In genomic region chr2:154425522-154425921, GRCm38 (mm10) we compare ENCODE assay signal across 14 mouse cellular contexts. TPM values are rescaled to one million over a fixed set of nuclear protein-coding genes. Genes with fewer than 3 reads are reported as not detected.
DNase-seq lines count a peak whose midpoint lies in the region; ATAC-seq and TF ChIP-seq lines count a peak whose summit lies in the region.
"Had no signal": no experiment of that assay in that cellular context is flagged by ENCODE, and none has a peak within 500 bp of the region (broad histone marks: within the 10 kb centered on the region; RNA-seq: fewer than 3 reads in every experiment).

No protein-coding gene starts in this region.

- no peaks in the 10 kb centered on the region for H3K9me3 ChIP-seq in liver, postnatal 0 days (ENCODE audit: low read length)
- H3K9me3 ChIP-seq in forebrain, embryonic 14.5 days (replicated peaks; ENCODE audit: control insufficient read depth, low read length) = no peaks in the 10 kb centered on the region
- H3K9me3 ChIP-seq in midbrain, embryonic 14.5 days (ENCODE audit: control insufficient read depth, low read length) = no peaks in the 10 kb centered on the region
- H3K9me3 ChIP-seq in kidney, embryonic 15.5 days (replicated peaks) = peaks cover 3% of the 10 kb centered on the region; the same call in 1 of the 2 replicates
- H3K9me3 ChIP-seq: liver, embryonic 13.5 days had no signal

- in situ Hi-C loops in Patski (cut with MboI; ENCODE audit: low pct_unique_long_range_greater_than_20kb) = no loop called here

- TF ChIP-seq CTCF in liver, postnatal 0 days (IDR thresholded peaks at IDR 0.05; ENCODE audit: low read depth) = peak; percentile 38
- TF ChIP-seq CTCF in Patski (IDR thresholded peaks at IDR 0.05) = peak; percentile 41

- POLR2A ChIA-PET in Patski (lab: Charles Lee) = no interaction called here

- no peak overlapping the region for H3K4me2 ChIP-seq in liver, postnatal 0 days (ENCODE audit: low read depth, low read length)
- H3K4me2 ChIP-seq in forebrain, embryonic 14.5 days (ENCODE audit: low read length) = no peak overlapping the region
- H3K4me2 ChIP-seq in midbrain, embryonic 14.5 days (ENCODE audit: low read length) = no peak overlapping the region
- H3K4me2 ChIP-seq in kidney, embryonic 15.5 days = no peak overlapping the region

- DNase-seq in liver, postnatal 0 days = no peak
- DNase-seq in liver (no peak), Patski (ENCODE audit: low read depth, low spot score) (no peak)
- no peak for DNase-seq in forebrain, embryonic 14.5 days (ENCODE audit: low spot score)
- no peak for DNase-seq in midbrain, embryonic 14.5 days
- no peak for DNase-seq in yolk sac, embryonic 10.5 days (ENCODE audit: low spot score)
- DNase-seq: gastrocnemius, postnatal 36 days; heart, postnatal 14 days; kidney, postnatal 14 days; liver, embryonic 13.5 days; spleen, adult 18-20 months; thymus, adult 18-20 months had no signal

- H3K9ac ChIP-seq in liver, postnatal 0 days (replicated peaks) = no peak overlapping the region
- H3K9ac ChIP-seq in forebrain, embryonic 14.5 days (ENCODE audit: low read length) = no peak overlapping the region
- no peak overlapping the region for H3K9ac ChIP-seq in midbrain, embryonic 14.5 days (replicated peaks; ENCODE audit: low read length)
- H3K9ac ChIP-seq in kidney, embryonic 15.5 days = no peak overlapping the region
- H3K9ac ChIP-seq: liver, embryonic 13.5 days had no signal

- no peak overlapping the region for H3K27ac ChIP-seq in liver, postnatal 0 days (ENCODE audit: low read depth)
- H3K27ac ChIP-seq in forebrain, embryonic 14.5 days (ENCODE audit: low read depth, low read length) = peak overlapping the region; percentile 97; the same call in 1 of the 2 replicates
- peak overlapping the region; percentile 96 for H3K27ac ChIP-seq in midbrain, embryonic 14.5 days (replicated peaks; ENCODE audit: low read depth, low read length)
- no peak overlapping the region for H3K27ac ChIP-seq in kidney, embryonic 15.5 days
- H3K27ac ChIP-seq: liver, embryonic 13.5 days had no signal

- 80% methylated on average over 3 of the region's 3 CpGs for WGBS in liver, postnatal 0 days (ENCODE audit: insufficient replicate concordance)
- WGBS in forebrain, embryonic 14.5 days = 87% methylated on average over 3 of the region's 3 CpGs
- WGBS in midbrain, embryonic 14.5 days = 86% methylated on average over 3 of the region's 3 CpGs
- 89% methylated on average over 3 of the region's 3 CpGs for WGBS in kidney, embryonic 15.5 days

- H3K4me3 ChIP-seq in liver, postnatal 0 days (ENCODE audit: low read depth, low read length) = no peak overlapping the region
- no peak overlapping the region for H3K4me3 ChIP-seq in forebrain, embryonic 14.5 days (ENCODE audit: low read depth, low read length)
- H3K4me3 ChIP-seq in midbrain, embryonic 14.5 days (replicated peaks; ENCODE audit: low read depth, low read length) = no peak overlapping the region
- H3K4me3 ChIP-seq in kidney, embryonic 15.5 days (replicated peaks) = no peak overlapping the region
- H3K4me3 ChIP-seq: erythroblast, embryonic 14.5 days had no signal

- TF ChIP-seq EP300 in liver, postnatal 0 days (IDR thresholded peaks at IDR 0.05; ENCODE audit: low read depth) = no peak

- CTCF ChIA-PET in Patski (lab: Charles Lee) = interaction anchor here (0.7 to 1.6 kb wide), 6 partner anchors 9 to 161 kb away, joined by 3 to 7 read pairs (median 4); no protein-coding TSS in a partner anchor

- H3K27me3 ChIP-seq in liver, postnatal 0 days (ENCODE audit: insufficient read depth, low read length) = 0 out of 2 replicates have a peak, but pooled peaks cover 3% of the 10 kb centered on the region
- no peaks in the 10 kb centered on the region for H3K27me3 ChIP-seq in Patski
- H3K27me3 ChIP-seq in forebrain, embryonic 14.5 days (replicated peaks; ENCODE audit: control insufficient read depth, insufficient read depth, low read length) = no peaks in the 10 kb centered on the region
- no peaks in the 10 kb centered on the region for H3K27me3 ChIP-seq in midbrain, embryonic 14.5 days (ENCODE audit: control insufficient read depth, insufficient read depth, low read length)
- no peaks in the 10 kb centered on the region for H3K27me3 ChIP-seq in kidney, embryonic 15.5 days

- H3K36me3 ChIP-seq in liver, postnatal 0 days (replicated peaks; ENCODE audit: insufficient read depth, low read length) = no peaks in the 10 kb centered on the region
- H3K36me3 ChIP-seq in forebrain, embryonic 14.5 days (ENCODE audit: control insufficient read depth, insufficient read depth, low read length) = no peaks in the 10 kb centered on the region
- no peaks in the 10 kb centered on the region for H3K36me3 ChIP-seq in midbrain, embryonic 14.5 days (ENCODE audit: control insufficient read depth, insufficient read depth, low read length)
- no peaks in the 10 kb centered on the region for H3K36me3 ChIP-seq in kidney, embryonic 15.5 days
- H3K36me3 ChIP-seq: liver, embryonic 13.5 days had no signal

- ATAC-seq in liver, postnatal 0 days = no peak
- ATAC-seq in Patski = no peak
- ATAC-seq in forebrain, embryonic 14.5 days = no peak
- ATAC-seq in midbrain, embryonic 14.5 days (ENCODE audit: low FRiP score, low TSS enrichment) = no peak
- ATAC-seq in kidney, embryonic 15.5 days (replicated peaks; ENCODE audit: low FRiP score) = no peak

- H3K4me1 ChIP-seq in liver, postnatal 0 days (ENCODE audit: insufficient read depth) = peaks cover 9% of the 10 kb centered on the region; the same call in 1 of the 2 replicates
- peaks cover 14% of the 10 kb centered on the region for H3K4me1 ChIP-seq in forebrain, embryonic 14.5 days (ENCODE audit: control insufficient read depth, insufficient read depth, low read length)
- peaks cover 22% of the 10 kb centered on the region for H3K4me1 ChIP-seq in midbrain, embryonic 14.5 days (ENCODE audit: control insufficient read depth, insufficient read depth, low read length)
- H3K4me1 ChIP-seq in kidney, embryonic 15.5 days = peaks cover 26% of the 10 kb centered on the region

RNA-seq across cellular contexts. Expression of gene Cbfa2t2, which starts 10.8 kb away (rescaled TPM):
- 3.9 and 6.0 TPM in 2 replicates for polyA plus RNA-seq in liver, postnatal 0 days (2015; fragmentation: Nextera tagmentation; extraction: Ambion mirVana)
- polyA plus RNA-seq in Patski (2021) = 27.2 TPM
- polyA plus RNA-seq in forebrain, embryonic 14.5 days (2014; fragmentation: Nextera tagmentation; extraction: Ambion mirVana) = 51.9 and 59.4 TPM in 2 replicates
- 45.5 and 65.6 TPM in 2 replicates for polyA plus RNA-seq in midbrain, embryonic 14.5 days (2014; fragmentation: Nextera tagmentation; extraction: Ambion mirVana)
- 38.8 and 46.0 TPM in 2 replicates for polyA plus RNA-seq in kidney, embryonic 15.5 days (2015; fragmentation: Nextera tagmentation; extraction: Ambion mirVana)

RNA-seq across cellular contexts. Expression of gene Snta1, which starts 17.6 kb away (rescaled TPM):
- 4.7 and 6.0 TPM in 2 replicates for polyA plus RNA-seq in liver, postnatal 0 days (2015; fragmentation: Nextera tagmentation; extraction: Ambion mirVana)
- 30.2 TPM for polyA plus RNA-seq in Patski (2021)
- 2.6 and 4.6 TPM in 2 replicates for polyA plus RNA-seq in forebrain, embryonic 14.5 days (2014; fragmentation: Nextera tagmentation; extraction: Ambion mirVana)
- 4.0 and 5.8 TPM in 2 replicates for polyA plus RNA-seq in midbrain, embryonic 14.5 days (2014; fragmentation: Nextera tagmentation; extraction: Ambion mirVana)
- polyA plus RNA-seq in kidney, embryonic 15.5 days (2015; fragmentation: Nextera tagmentation; extraction: Ambion mirVana) = 12.0 and 12.7 TPM in 2 replicates

RNA-seq across cellular contexts. Expression of gene Cdk5rap1, which starts 52.7 kb away (rescaled TPM):
- polyA plus RNA-seq in liver, postnatal 0 days (2015; fragmentation: Nextera tagmentation; extraction: Ambion mirVana) = 5.1 and 23.7 TPM in 2 replicates
- polyA plus RNA-seq in Patski (2021) = 18.1 TPM
- 18.8 and 24.1 TPM in 2 replicates for polyA plus RNA-seq in forebrain, embryonic 14.5 days (2014; fragmentation: Nextera tagmentation; extraction: Ambion mirVana)
- 11.0 and 22.9 TPM in 2 replicates for polyA plus RNA-seq in midbrain, embryonic 14.5 days (2014; fragmentation: Nextera tagmentation; extraction: Ambion mirVana)
- polyA plus RNA-seq in kidney, embryonic 15.5 days (2015; fragmentation: Nextera tagmentation; extraction: Ambion mirVana) = 19.0 and 20.4 TPM in 2 replicates

Comparison
In these comparisons a context has a peak if more than half of its experiments do, and no peak if none do; other contexts are left out.
1. H3K27ac ChIP-seq: peak in forebrain, embryonic 14.5 days (single experiment) and midbrain, embryonic 14.5 days (single experiment); none in liver, postnatal 0 days (single experiment) and kidney, embryonic 15.5 days (single experiment).